Mouse (Mus musculus): ENCODE measurements at regions not wholly inside any gene's neighbourhood (a gene's known extent, or its start where the extent isn't known, plus 50 kb on each side); places are given as distances from the start of the nearest gene placed in this dataset.

GRCm38 (mm10) chr1:128469054-128469453 lies 51.9 kb upstream of the Dars start:
- ATAC-seq (ENCODE audit: poor library complexity, severe bottlenecking) = peak; percentile 74

Data from megakaryocyte, adult 5-6 weeks (primary cell).